Mouse (Mus musculus): Measurements from ENCODE around the gene Ankrd9. TPM values are rescaled to one million over a fixed set of nuclear protein-coding genes. Genes with fewer than 3 reads are reported as not detected.
A peak's percentile ranks its signal among the peaks of the same experiment; 100 is the strongest.

The Ankrd9 gene
- polyA plus RNA-seq, 1 experiment from 2014 or later: 11.5 TPM

GRCm38 (mm10) chr12:111008500-111009490, 30.0 kb upstream of the Ankrd9 start:
- Histone ChIP-seq H3K4me3 (ENCODE audit: low read depth, low read length) (no peak overlapping the region), H3K27ac (replicated peaks; ENCODE audit: low read depth, low read length) (no peak overlapping the region), H3K9ac (replicated peaks; ENCODE audit: low read length) (no peak overlapping the region; the same call in 1 of the 2 replicates), H3K36me3 (replicated peaks; ENCODE audit: control insufficient read depth, insufficient read depth, low read depth, low read length) (no peaks in the 10 kb centered on the region), H3K9me3 (replicated peaks; ENCODE audit: control insufficient read depth, low read length) (no peaks in the 10 kb centered on the region), H3K4me2 (ENCODE audit: low read depth, low read length) (no peak overlapping the region), H3K27me3 (ENCODE audit: control insufficient read depth, insufficient read depth, low read length) (no peaks in the 10 kb centered on the region), H3K4me1 (ENCODE audit: control insufficient read depth, insufficient read depth, low read length) (no peaks in the 10 kb centered on the region)
- ATAC-seq (replicated peaks; ENCODE audit: insufficient number of reproducible peaks, low FRiP score, low TSS enrichment, low read depth) (no peak), DNase-seq (ENCODE audit: low spot score) (no peak)
- WGBS: 59% methylated on average over 11 of the region's 11 CpGs

- ATAC-seq (replicated peaks; ENCODE audit: insufficient number of reproducible peaks, low FRiP score, low TSS enrichment, low read depth) (no peak), DNase-seq (ENCODE audit: low spot score) (peak; percentile 26)
- H3K27ac ChIP-seq (replicated peaks; ENCODE audit: low read depth, low read length): no peak overlapping the region
- H3K4me2 ChIP-seq (ENCODE audit: low read depth, low read length): no peak overlapping the region
- H3K4me3 ChIP-seq (ENCODE audit: low read depth, low read length): no peak overlapping the region
- H3K9me3 ChIP-seq (replicated peaks; ENCODE audit: control insufficient read depth, low read length): no peaks in the 10 kb centered on the region
- 78% methylated on average over 14 of the region's 14 CpGs for WGBS
- H3K9ac ChIP-seq (replicated peaks; ENCODE audit: low read length): no peak overlapping the region
- no peaks in the 10 kb centered on the region for H3K36me3 ChIP-seq (replicated peaks; ENCODE audit: control insufficient read depth, insufficient read depth, low read depth, low read length)
- H3K4me1 ChIP-seq (ENCODE audit: control insufficient read depth, insufficient read depth, low read length): no peaks in the 10 kb centered on the region
- no peaks in the 10 kb centered on the region for H3K27me3 ChIP-seq (ENCODE audit: control insufficient read depth, insufficient read depth, low read length)
Measured at GRCm38 (mm10) chr12:111007134-111008103, 28.6 kb upstream of the Ankrd9 start.

- no peak overlapping the region for H3K9ac ChIP-seq (replicated peaks; ENCODE audit: low read length)
- no peak overlapping the region for H3K27ac ChIP-seq (replicated peaks; ENCODE audit: low read depth, low read length)
- H3K4me1 ChIP-seq (ENCODE audit: control insufficient read depth, insufficient read depth, low read length): no peaks in the 10 kb centered on the region
- ATAC-seq (replicated peaks; ENCODE audit: insufficient number of reproducible peaks, low FRiP score, low TSS enrichment, low read depth): 0 out of 2 replicates have a peak, but pooled peaks have one; percentile 23
- 82% methylated on average over 4 of the region's 5 CpGs for WGBS
- DNase-seq (ENCODE audit: low spot score): no peak
- H3K27me3 ChIP-seq (ENCODE audit: control insufficient read depth, insufficient read depth, low read length): no peaks in the 10 kb centered on the region
- H3K4me3 ChIP-seq (ENCODE audit: low read depth, low read length): no peak overlapping the region
- no peaks in the 10 kb centered on the region for H3K36me3 ChIP-seq (replicated peaks; ENCODE audit: control insufficient read depth, insufficient read depth, low read depth, low read length)
- H3K9me3 ChIP-seq (replicated peaks; ENCODE audit: control insufficient read depth, low read length): no peaks in the 10 kb centered on the region
- no peak overlapping the region for H3K4me2 ChIP-seq (ENCODE audit: low read depth, low read length)
Measured at GRCm38 (mm10) chr12:111006339-111006738, 27.5 kb upstream of the Ankrd9 start.

GRCm38 (mm10) chr12:111005803-111006202, 27.0 kb upstream of the Ankrd9 start:
- no peak for DNase-seq (ENCODE audit: low spot score)
- Histone ChIP-seq H3K9ac (replicated peaks; ENCODE audit: low read length) (no peak overlapping the region), H3K27me3 (ENCODE audit: control insufficient read depth, insufficient read depth, low read length) (no peaks in the 10 kb centered on the region), H3K4me3 (ENCODE audit: low read depth, low read length) (no peak overlapping the region), H3K4me1 (ENCODE audit: control insufficient read depth, insufficient read depth, low read length) (no peaks in the 10 kb centered on the region), H3K36me3 (replicated peaks; ENCODE audit: control insufficient read depth, insufficient read depth, low read depth, low read length) (no peaks in the 10 kb centered on the region), H3K9me3 (replicated peaks; ENCODE audit: control insufficient read depth, low read length) (no peaks in the 10 kb centered on the region), H3K27ac (replicated peaks; ENCODE audit: low read depth, low read length) (no peak overlapping the region), H3K4me2 (ENCODE audit: low read depth, low read length) (no peak overlapping the region)
- 0 out of 2 replicates have a peak, but pooled peaks have one; percentile 29 for ATAC-seq (replicated peaks; ENCODE audit: insufficient number of reproducible peaks, low FRiP score, low TSS enrichment, low read depth)
- 60% methylated on average over 6 of the region's 6 CpGs for WGBS

- H3K27ac ChIP-seq (replicated peaks; ENCODE audit: low read depth, low read length): no peak overlapping the region
- DNase-seq (ENCODE audit: low spot score) (no peak), ATAC-seq (replicated peaks; ENCODE audit: insufficient number of reproducible peaks, low FRiP score, low TSS enrichment, low read depth) (no peak)
- H3K4me2 ChIP-seq (ENCODE audit: low read depth, low read length): no peak overlapping the region
- no peak overlapping the region for H3K9ac ChIP-seq (replicated peaks; ENCODE audit: low read length)
- H3K4me3 ChIP-seq (ENCODE audit: low read depth, low read length): no peak overlapping the region
- H3K9me3 ChIP-seq (replicated peaks; ENCODE audit: control insufficient read depth, low read length): no peaks in the 10 kb centered on the region
- H3K4me1 ChIP-seq (ENCODE audit: control insufficient read depth, insufficient read depth, low read length): no peaks in the 10 kb centered on the region
- WGBS: 82% methylated on average over 9 of the region's 9 CpGs
- no peaks in the 10 kb centered on the region for H3K36me3 ChIP-seq (replicated peaks; ENCODE audit: control insufficient read depth, insufficient read depth, low read depth, low read length)
- H3K27me3 ChIP-seq (ENCODE audit: control insufficient read depth, insufficient read depth, low read length): no peaks in the 10 kb centered on the region
Measured at GRCm38 (mm10) chr12:111004142-111004541, 25.3 kb upstream of the Ankrd9 start.

GRCm38 (mm10) chr12:111000956-111001355, 22.1 kb upstream of the Ankrd9 start:
- no peaks in the 10 kb centered on the region for H3K9me3 ChIP-seq (replicated peaks; ENCODE audit: control insufficient read depth, low read length)
- no peak for ATAC-seq (replicated peaks; ENCODE audit: insufficient number of reproducible peaks, low FRiP score, low TSS enrichment, low read depth)
- H3K36me3 ChIP-seq (replicated peaks; ENCODE audit: control insufficient read depth, insufficient read depth, low read depth, low read length): no peaks in the 10 kb centered on the region
- no peak for DNase-seq (ENCODE audit: low spot score)
- no peak overlapping the region for H3K4me2 ChIP-seq (ENCODE audit: low read depth, low read length)
- H3K4me3 ChIP-seq (ENCODE audit: low read depth, low read length): no peak overlapping the region
- H3K4me1 ChIP-seq (ENCODE audit: control insufficient read depth, insufficient read depth, low read length): no peaks in the 10 kb centered on the region
- no peak overlapping the region for H3K27ac ChIP-seq (replicated peaks; ENCODE audit: low read depth, low read length)
- no peaks in the 10 kb centered on the region for H3K27me3 ChIP-seq (ENCODE audit: control insufficient read depth, insufficient read depth, low read length)
- no peak overlapping the region for H3K9ac ChIP-seq (replicated peaks; ENCODE audit: low read length)
- 90% methylated on average over 7 of the region's 7 CpGs for WGBS

- H3K27ac ChIP-seq (replicated peaks; ENCODE audit: low read depth, low read length): no peak overlapping the region
- no peaks in the 10 kb centered on the region for H3K9me3 ChIP-seq (replicated peaks; ENCODE audit: control insufficient read depth, low read length)
- H3K36me3 ChIP-seq (replicated peaks; ENCODE audit: control insufficient read depth, insufficient read depth, low read depth, low read length): no peaks in the 10 kb centered on the region
- no peak overlapping the region for H3K9ac ChIP-seq (replicated peaks; ENCODE audit: low read length)
- DNase-seq (ENCODE audit: low spot score) (no peak), ATAC-seq (replicated peaks; ENCODE audit: insufficient number of reproducible peaks, low FRiP score, low TSS enrichment, low read depth) (no peak)
- no peak overlapping the region for H3K4me2 ChIP-seq (ENCODE audit: low read depth, low read length)
- no peak overlapping the region for H3K4me3 ChIP-seq (ENCODE audit: low read depth, low read length)
- H3K27me3 ChIP-seq (ENCODE audit: control insufficient read depth, insufficient read depth, low read length): no peaks in the 10 kb centered on the region
- no peaks in the 10 kb centered on the region for H3K4me1 ChIP-seq (ENCODE audit: control insufficient read depth, insufficient read depth, low read length)
- WGBS: 81% methylated on average over 2 of the region's 2 CpGs
Measured at GRCm38 (mm10) chr12:110999820-111000219, 21.0 kb upstream of the Ankrd9 start.
